Mouse (Mus musculus) central nervous system, embryonic 11.5 days (tissue): Measurements from ENCODE around the gene Vmn1r59. TPM values are rescaled to one million over a fixed set of nuclear protein-coding genes. Genes with fewer than 3 reads are reported as not detected.

Experiments
- polyA plus RNA-seq: library from polyadenylated mRNA; depleted of rRNA; stranded (reverse); fragments of >200 nt; gene quantifications from 2 replicates; pipeline ENCODE4 v1.2.3, GENCODE M21; 2012; rRNA removed

The Vmn1r59 gene
- not detected in 2 replicates for polyA plus RNA-seq

DNA sequence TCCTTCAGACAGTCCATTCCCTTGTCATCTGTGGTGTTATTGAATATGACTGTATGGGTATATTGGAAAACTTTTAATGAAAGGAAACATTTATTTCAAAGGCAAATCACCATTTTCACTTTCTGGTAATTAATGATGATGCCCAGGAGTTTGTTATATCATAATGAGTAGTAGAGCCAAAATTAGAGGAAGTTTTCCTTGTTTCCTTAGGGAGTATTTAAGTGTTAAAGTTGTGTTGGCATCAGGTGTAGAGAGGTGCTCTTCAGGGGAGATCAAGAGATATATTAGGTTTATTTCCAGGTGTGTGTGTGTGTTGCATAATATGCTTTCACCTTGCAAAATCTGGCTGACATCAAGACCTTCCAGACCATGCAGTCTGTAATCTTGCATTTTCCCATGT, at the start of gene Vmn1r59:
Gene Vmn1r59 (minus strand): TSS at position 101 of the 400 bp plus-strand sequence.

DNA sequence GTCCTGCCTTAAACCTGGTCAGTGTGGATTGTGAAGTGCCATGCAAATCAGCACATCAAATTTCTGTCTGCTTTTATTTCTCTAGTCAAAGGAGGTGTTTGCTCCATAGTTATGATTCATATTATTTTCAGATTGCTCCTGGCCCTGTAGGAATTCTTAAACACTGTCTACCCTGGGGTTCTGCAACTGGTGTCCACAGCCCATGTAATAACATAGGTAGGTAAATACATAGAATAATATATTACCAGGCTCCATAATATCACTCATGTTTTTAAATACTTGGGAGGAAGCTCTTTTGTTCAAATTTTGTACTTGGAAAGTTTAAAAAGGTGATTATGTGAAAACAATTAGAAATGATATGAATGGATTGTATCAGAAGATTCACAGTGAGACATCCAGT, 37.3 kb upstream of the Vmn1r59 start, which contains the start of gene Vmn2r28:
Gene Vmn2r28 (minus strand): TSS at position 101 of the 400 bp plus-strand sequence.

DNA sequence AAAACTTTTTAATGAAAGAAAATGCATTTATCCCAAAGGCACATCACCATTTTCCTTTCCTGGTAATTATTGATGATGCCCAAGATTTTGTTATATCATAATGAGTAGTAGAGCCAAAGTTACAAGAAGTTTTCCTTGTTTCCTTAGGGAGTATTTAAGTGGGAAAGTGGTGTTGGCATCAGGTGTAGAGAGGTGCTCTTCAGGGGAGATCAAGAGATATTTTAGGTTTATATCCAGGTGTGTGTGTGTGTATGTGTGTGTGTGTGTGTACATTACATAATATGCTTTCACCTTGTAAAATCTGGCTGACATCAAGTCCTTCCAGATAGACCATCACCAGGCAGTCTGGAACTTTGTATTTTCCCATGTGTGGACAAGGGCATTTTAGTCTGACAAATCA, 43.3 kb downstream of the Vmn1r59 start, which contains the start of gene Vmn1r58:
Gene Vmn1r58 (minus strand): TSS at position 101 of the 400 bp plus-strand sequence.

Other genes with a start within 250 kb of the Vmn1r59 start
- not detected in 2 replicates for gene Vmn1r57, start 238.3 kb downstream of the Vmn1r59 start, polyA plus RNA-seq
- not detected in 2 replicates for gene Gm5065, start 106.2 kb downstream of the Vmn1r59 start, polyA plus RNA-seq
- not detected in 2 replicates for gene Nlrp2, start 105.7 kb downstream of the Vmn1r59 start, polyA plus RNA-seq
- not detected in 2 replicates for gene Vmn1r58, start 43.4 kb downstream of the Vmn1r59 start, polyA plus RNA-seq
- gene Vmn2r28, start 37.2 kb upstream of the Vmn1r59 start, polyA plus RNA-seq = not detected in 2 replicates
- not detected in 2 replicates for gene Vmn1r60, start 90.5 kb upstream of the Vmn1r59 start, polyA plus RNA-seq
- not detected in 2 replicates for gene Vmn1r61, start 156.5 kb upstream of the Vmn1r59 start, polyA plus RNA-seq
- gene Vmn1r62, start 216.9 kb upstream of the Vmn1r59 start, polyA plus RNA-seq = not detected in 2 replicates